Mouse (Mus musculus) stomach, postnatal 0 days (tissue): Measurements from ENCODE around the gene Zfp473.

ENCODE experiments used
- CTCF ChIP-seq: IDR thresholded peaks from 2 replicates; pipeline ENCODE4 v1.5.1; 2016; ENCODE audit warnings: antibody characterized with exemption, low read depth, mild to moderate bottlenecking, moderate library complexity
- EP300 ChIP-seq: optimal IDR thresholded peaks from 2 replicates; pipeline ENCODE3; 2016; ENCODE audit warnings: antibody characterized with exemption

DNA sequence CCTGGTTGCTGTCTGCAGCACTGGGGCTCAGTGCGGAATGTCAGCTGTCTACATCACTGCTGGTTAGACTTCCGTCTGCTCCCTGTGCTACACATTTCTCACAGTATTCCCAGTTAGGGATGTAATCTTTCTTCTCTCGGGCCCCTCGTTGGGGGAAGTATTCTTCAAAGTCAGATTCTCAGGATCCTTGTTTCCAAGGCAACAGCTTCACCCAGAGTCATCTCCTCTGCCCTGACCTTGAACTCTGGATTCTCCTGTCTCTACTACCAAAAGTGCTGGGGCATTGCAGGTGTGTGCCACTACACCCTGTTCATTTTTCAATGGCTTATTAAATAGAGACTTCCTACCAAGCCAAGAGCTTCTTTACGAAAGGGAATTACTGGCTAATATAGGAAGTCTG, 23.7 kb downstream of the Zfp473 start:
- no peak for TF ChIP-seq CTCF
- no peak for TF ChIP-seq EP300
